In the genomic region with DNA sequence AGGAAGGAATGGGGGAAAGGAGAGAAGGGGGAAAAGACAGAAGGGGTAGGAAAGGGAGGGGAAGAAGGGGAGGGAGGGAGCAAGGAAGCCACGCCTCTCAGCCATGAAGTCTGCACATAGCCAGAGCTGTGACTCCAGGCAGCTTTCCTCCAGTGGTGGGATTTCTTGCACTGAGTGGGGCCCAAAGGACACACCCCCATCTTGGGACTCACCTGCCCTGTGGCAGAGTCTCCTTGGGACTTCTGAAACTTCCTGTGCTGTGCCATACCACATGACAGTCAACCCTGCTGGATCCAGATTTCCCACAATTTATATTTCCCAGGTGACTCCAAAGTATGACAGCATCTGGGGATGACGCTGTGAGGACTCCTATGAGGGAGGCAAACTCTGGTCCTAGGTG, we compare ENCODE assay signal across 19 mouse cellular contexts.
DNase-seq lines count a peak whose midpoint lies in the region; ATAC-seq lines count a peak whose summit lies in the region.
"Had no signal": no experiment of that assay in that cellular context is flagged by ENCODE, and none has a peak within 500 bp of the region (broad histone marks: within the 10 kb centered on the region; RNA-seq: fewer than 3 reads in every experiment).

No protein-coding gene starts in this region.

- H3K9me3 ChIP-seq in heart, embryonic 12.5 days (replicated peaks) = peaks cover 4% of the 10 kb centered on the region
- H3K9me3 ChIP-seq in kidney, embryonic 14.5 days (ENCODE audit: control insufficient read depth, low read length) = no peaks in the 10 kb centered on the region
- no peaks in the 10 kb centered on the region for H3K9me3 ChIP-seq in neural tube, embryonic 12.5 days
- no peaks in the 10 kb centered on the region for H3K9me3 ChIP-seq in neural tube, embryonic 15.5 days (replicated peaks)
- no peaks in the 10 kb centered on the region for H3K9me3 ChIP-seq in midbrain, embryonic 16.5 days (replicated peaks; ENCODE audit: control insufficient read depth, low read length, poor library complexity, severe bottlenecking)
- H3K9me3 ChIP-seq: forebrain, embryonic 13.5 days; intestine, embryonic 15.5 days had no signal

- no peaks in the 10 kb centered on the region for H3K4me1 ChIP-seq in heart, embryonic 12.5 days (replicated peaks)
- no peaks in the 10 kb centered on the region for H3K4me1 ChIP-seq in kidney, embryonic 14.5 days (ENCODE audit: control insufficient read depth, insufficient read depth, low read length)
- H3K4me1 ChIP-seq in neural tube, embryonic 12.5 days = peaks cover 9% of the 10 kb centered on the region; the same call in 1 of the 2 replicates
- peaks cover 27% of the 10 kb centered on the region for H3K4me1 ChIP-seq in neural tube, embryonic 15.5 days
- H3K4me1 ChIP-seq in midbrain, embryonic 16.5 days (ENCODE audit: control insufficient read depth, insufficient read depth, low read length) = peaks cover 17% of the 10 kb centered on the region; the same call in 1 of the 2 replicates
- H3K4me1 ChIP-seq: intestine, embryonic 15.5 days had no signal

- H3K27me3 ChIP-seq in heart, embryonic 12.5 days (replicated peaks) = no peaks in the 10 kb centered on the region
- H3K27me3 ChIP-seq in kidney, embryonic 14.5 days (ENCODE audit: control insufficient read depth, insufficient read depth, low read length) = no peaks in the 10 kb centered on the region
- no peaks in the 10 kb centered on the region for H3K27me3 ChIP-seq in neural tube, embryonic 12.5 days (replicated peaks)
- H3K27me3 ChIP-seq in neural tube, embryonic 15.5 days (replicated peaks) = no peaks in the 10 kb centered on the region
- no peaks in the 10 kb centered on the region for H3K27me3 ChIP-seq in midbrain, embryonic 16.5 days (ENCODE audit: control insufficient read depth, insufficient read depth, low read depth, low read length)
- H3K27me3 ChIP-seq: forebrain, embryonic 13.5 days; intestine, embryonic 15.5 days had no signal

- no peak overlapping the region for H3K4me3 ChIP-seq in heart, embryonic 12.5 days
- no peak overlapping the region for H3K4me3 ChIP-seq in kidney, embryonic 14.5 days (ENCODE audit: low read length)
- H3K4me3 ChIP-seq in neural tube, embryonic 12.5 days = no peak overlapping the region
- no peak overlapping the region for H3K4me3 ChIP-seq in neural tube, embryonic 15.5 days (replicated peaks)
- no peak overlapping the region for H3K4me3 ChIP-seq in midbrain, embryonic 16.5 days (ENCODE audit: low read depth, low read length)
- H3K4me3 ChIP-seq: forebrain, embryonic 13.5 days; gastrocnemius, adult 2 months; intestine, embryonic 15.5 days had no signal

- DNase-seq in heart, adult 8-10 months (ENCODE audit: low spot score) = no peak
- no peak for DNase-seq in kidney, postnatal 10 days
- DNase-seq: adrenal gland, postnatal 14 days; cerebellum, adult 11-12 months; cerebellum, adult 9-11 months; cerebellum, postnatal 36 days; gastrocnemius, adult 2 months; gastrocnemius, postnatal 25 days; heart, postnatal 10 days; heart, postnatal 4 days had no signal

- no peak overlapping the region for H3K27ac ChIP-seq in heart, embryonic 12.5 days (ENCODE audit: poor library complexity, severe bottlenecking)
- no peak overlapping the region for H3K27ac ChIP-seq in kidney, embryonic 14.5 days (ENCODE audit: low read depth, low read length)
- H3K27ac ChIP-seq in neural tube, embryonic 12.5 days = no peak overlapping the region
- H3K27ac ChIP-seq in neural tube, embryonic 15.5 days (replicated peaks) = no peak overlapping the region
- H3K27ac ChIP-seq in midbrain, embryonic 16.5 days (ENCODE audit: low read length) = no peak overlapping the region
- H3K27ac ChIP-seq: forebrain, embryonic 13.5 days; gastrocnemius, adult 2 months; intestine, embryonic 15.5 days had no signal

- no peaks in the 10 kb centered on the region for H3K36me3 ChIP-seq in heart, embryonic 12.5 days
- no peaks in the 10 kb centered on the region for H3K36me3 ChIP-seq in kidney, embryonic 14.5 days (ENCODE audit: control insufficient read depth, insufficient read depth, low read length)
- no peaks in the 10 kb centered on the region for H3K36me3 ChIP-seq in neural tube, embryonic 12.5 days
- H3K36me3 ChIP-seq in neural tube, embryonic 15.5 days = no peaks in the 10 kb centered on the region
- no peaks in the 10 kb centered on the region for H3K36me3 ChIP-seq in midbrain, embryonic 16.5 days (ENCODE audit: control insufficient read depth, insufficient read depth, low read length)
- H3K36me3 ChIP-seq: intestine, embryonic 15.5 days had no signal

- ATAC-seq in heart, embryonic 12.5 days (ENCODE audit: insufficient number of reproducible peaks, low FRiP score) = 0 out of 2 replicates have a peak, but pooled peaks have one; percentile 33
- 0 out of 2 replicates have a peak, but pooled peaks have one; percentile 10 for ATAC-seq in kidney, embryonic 14.5 days (ENCODE audit: low FRiP score, low TSS enrichment)
- 0 out of 2 replicates have a peak, but pooled peaks have one; percentile 22 for ATAC-seq in neural tube, embryonic 12.5 days (ENCODE audit: low FRiP score, low read depth)
- no peak for ATAC-seq in neural tube, embryonic 15.5 days (ENCODE audit: low FRiP score)
- ATAC-seq in midbrain, embryonic 16.5 days = peak; percentile 40; the same call in 1 of the 2 replicates
- ATAC-seq: activated CD4-positive, CD25-positive, alpha-beta regulatory T cell, adult 4 months; forebrain, embryonic 13.5 days; intestine, embryonic 15.5 days; Patski had no signal

- no peak overlapping the region for H3K9ac ChIP-seq in heart, embryonic 12.5 days
- H3K9ac ChIP-seq in kidney, embryonic 14.5 days (ENCODE audit: low read depth, low read length) = no peak overlapping the region
- no peak overlapping the region for H3K9ac ChIP-seq in neural tube, embryonic 12.5 days
- H3K9ac ChIP-seq in neural tube, embryonic 15.5 days (replicated peaks) = no peak overlapping the region
- H3K9ac ChIP-seq in midbrain, embryonic 16.5 days (ENCODE audit: low read depth, low read length) = no peak overlapping the region
- H3K9ac ChIP-seq: forebrain, embryonic 13.5 days; intestine, embryonic 15.5 days had no signal

- no peak overlapping the region for H3K4me2 ChIP-seq in heart, embryonic 12.5 days
- no peak overlapping the region for H3K4me2 ChIP-seq in kidney, embryonic 14.5 days (replicated peaks; ENCODE audit: low read depth, low read length)
- H3K4me2 ChIP-seq in neural tube, embryonic 12.5 days (replicated peaks) = no peak overlapping the region
- no peak overlapping the region for H3K4me2 ChIP-seq in neural tube, embryonic 15.5 days
- H3K4me2 ChIP-seq in midbrain, embryonic 16.5 days (ENCODE audit: low read length) = no peak overlapping the region
- H3K4me2 ChIP-seq: forebrain, embryonic 13.5 days; intestine, embryonic 15.5 days had no signal

- 55% methylated on average over 2 of the region's 2 CpGs for WGBS in heart, embryonic 12.5 days
- 59% methylated on average over 2 of the region's 2 CpGs for WGBS in kidney, embryonic 14.5 days
- WGBS in neural tube, embryonic 12.5 days = 69% methylated on average over 2 of the region's 2 CpGs
- WGBS in neural tube, embryonic 15.5 days = 53% methylated on average over 2 of the region's 2 CpGs
- 27% methylated on average over 2 of the region's 2 CpGs for WGBS in midbrain, embryonic 16.5 days
